Mouse (Mus musculus) MEL (cell line): ENCODE measurements at regions not wholly inside any gene's neighbourhood (a gene's known extent, or its start where the extent isn't known, plus 50 kb on each side); places are given as distances from the start of the nearest gene placed in this dataset.

Source experiments
- CTCF ChIP-seq, 3 experiments: IDR thresholded peaks in 2 of 3; conservative IDR thresholded peaks in 1 of 3; 2 replicates each; pipeline ENCODE4 v1.5.1; 2011 to 2012; ENCODE audit warnings: low read length in 3 of 3, low read depth in 2 of 3, mild to moderate bottlenecking in 2 of 3, improper control_type of control experiment in 1 of 3, inconsistent platforms in 1 of 3, mixed read lengths in 1 of 3, moderate library complexity in 1 of 3; ENCODE audit not compliant: control insufficient read depth in 1 of 3, insufficient read depth in 1 of 3, poor library complexity in 1 of 3, severe bottlenecking in 1 of 3
- EP300 ChIP-seq, 2 experiments: IDR thresholded peaks; 2 replicates each; pipeline ENCODE4 v1.6.1; 2011; ENCODE audit warnings: improper control_type of control experiment in 2 of 2, low read length in 2 of 2, low read depth in 1 of 2, mild to moderate bottlenecking in 1 of 2
- POLR2A ChIP-seq, 2 experiments: IDR thresholded peaks; 2 replicates each; pipeline ENCODE4 v1.6.1; 2011 to 2012; ENCODE audit warnings: low read length in 2 of 2, mild to moderate bottlenecking in 2 of 2, control low read depth in 1 of 2, improper control_type of control experiment in 1 of 2, low read depth in 1 of 2, moderate library complexity in 1 of 2; ENCODE audit not compliant: control insufficient read depth in 1 of 2, insufficient read depth in 1 of 2, poor library complexity in 1 of 2

DNA sequence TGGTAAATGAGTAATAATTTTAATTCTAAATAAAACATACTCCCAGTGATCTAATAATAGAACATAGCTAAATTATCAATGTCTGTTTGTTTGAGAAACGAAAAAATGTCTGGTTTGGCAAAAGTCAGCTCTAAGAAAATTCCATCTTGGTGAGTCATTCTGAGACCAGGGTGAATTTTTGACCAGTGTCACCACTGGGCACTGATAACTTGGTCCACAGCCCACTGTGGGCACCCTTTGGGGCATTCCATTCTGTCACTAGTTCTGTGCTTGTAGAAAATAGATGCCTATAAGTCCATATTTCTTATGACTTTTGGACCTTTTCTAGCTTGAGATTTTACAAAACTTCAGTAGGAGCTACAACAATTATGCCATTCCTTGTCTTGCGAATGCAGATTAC is 515.1 kb upstream of the A830018L16Rik start:
- no peak for TF ChIP-seq EP300 (IDR thresholded peaks at IDR 0.05; ENCODE audit: low read depth in 1 of 2, low read length in 2 of 2)
- TF ChIP-seq POLR2A (IDR thresholded peaks at IDR 0.05; ENCODE audit: control insufficient read depth in 1 of 2, insufficient read depth in 1 of 2, low read depth in 1 of 2, low read length in 2 of 2, poor library complexity in 1 of 2) = no peak
- TF ChIP-seq CTCF (IDR thresholded peaks at IDR 0.05 in 2 of 3, conservative IDR thresholded peaks at IDR 0.05 in 1 of 3; ENCODE audit: control insufficient read depth in 1 of 3, insufficient read depth in 1 of 3, low read depth in 2 of 3, low read length in 3 of 3, poor library complexity in 1 of 3, severe bottlenecking in 1 of 3) = no peak
